Mouse (Mus musculus): ENCODE results near the gene Camta1. TPM values are rescaled to one million over a fixed set of nuclear protein-coding genes. Genes with fewer than 3 reads are reported as not detected.

Camta1 gene
- total RNA-seq, 2 experiments from 2014 or later, result 200 to 223 TPM

DNA sequence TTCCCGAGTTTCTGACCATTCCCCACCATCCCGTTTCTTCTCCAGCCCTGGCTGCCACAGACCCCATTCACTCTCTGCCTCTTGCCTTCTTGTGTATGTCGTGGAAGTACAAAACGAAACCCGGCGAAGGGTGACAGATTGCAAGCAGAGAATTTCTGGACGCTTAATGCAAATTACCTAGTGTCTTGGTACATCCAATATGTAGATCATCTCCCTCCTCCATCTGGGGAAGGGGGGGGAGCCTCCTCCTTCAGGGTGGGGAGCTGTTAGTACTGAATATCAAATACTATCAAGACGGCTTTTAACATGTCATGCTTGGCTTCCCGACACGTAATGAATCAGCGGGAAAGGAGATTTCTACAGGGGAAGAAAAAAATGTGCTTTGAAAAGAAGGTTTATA is 710.8 kb downstream of the Camta1 start:
- intact Hi-C loops (cut with DNase I), result loop anchor here (10.0 kb wide), 1 partner anchor 134 kb away; no protein-coding TSS in a partner anchor
- DNase-seq (ENCODE audit: extremely low spot score in 1 of 2, low spot score in 2 of 2), result peak in 1 of 2 experiments; percentile 52

- intact Hi-C loops (cut with DNase I), result loop anchor here (10.0 kb wide), 1 partner anchor 135 kb away; no protein-coding TSS in a partner anchor
- no peak for DNase-seq (ENCODE audit: extremely low spot score in 1 of 2, low spot score in 2 of 2)
These were observed 711.6 kb downstream of the Camta1 start for GRCm38 (mm10) chr4:151150115-151150514.

- intact Hi-C loops (cut with DNase I), result no loop called here
- DNase-seq (ENCODE audit: extremely low spot score in 1 of 2, low spot score in 2 of 2), result no peak
These were observed 714.1 kb downstream of the Camta1 start for GRCm38 (mm10) chr4:151147541-151147940.

- DNase-seq (ENCODE audit: extremely low spot score in 1 of 2, low spot score in 2 of 2), result no peak
- intact Hi-C loops (cut with DNase I), result no loop called here
These were observed 717.6 kb downstream of the Camta1 start for GRCm38 (mm10) chr4:151144121-151144520.

DNA sequence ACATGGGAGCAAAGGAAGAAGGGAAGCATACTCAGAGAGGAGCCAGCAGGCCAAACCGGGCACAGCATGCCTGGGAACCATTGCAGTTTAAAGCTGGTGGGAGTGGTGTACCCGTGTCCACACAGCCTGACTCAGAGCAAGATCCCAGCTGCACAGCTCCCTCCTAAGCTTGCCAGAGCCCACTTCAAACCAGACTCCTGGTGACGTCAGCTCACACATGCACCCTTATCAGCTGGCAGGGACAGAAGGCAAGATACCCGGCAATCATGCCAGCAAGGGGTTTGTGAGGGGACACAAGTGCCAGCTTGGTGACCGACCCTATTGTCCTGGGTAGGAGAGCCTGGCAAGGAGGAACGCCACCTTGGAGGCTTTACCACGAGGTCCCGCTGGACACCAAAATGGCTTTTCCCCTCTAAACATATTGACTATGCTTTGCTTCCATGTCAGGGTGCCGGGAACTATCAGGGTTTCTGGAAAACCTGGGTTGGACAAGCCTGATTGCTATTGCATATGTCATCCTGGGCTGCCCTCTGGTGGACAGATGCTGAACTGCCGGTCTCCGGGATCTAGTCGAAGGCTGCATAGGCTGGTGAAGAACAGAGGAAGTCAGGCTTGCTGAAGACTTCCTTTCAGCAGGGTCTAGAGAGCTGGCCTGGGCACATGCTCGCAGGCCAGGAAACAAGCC is 720.3 kb downstream of the Camta1 start:
- intact Hi-C loops (cut with DNase I), result no loop called here
- peak; percentile 93 to 97 for DNase-seq (ENCODE audit: extremely low spot score in 1 of 2, low spot score in 2 of 2)

GRCm38 (mm10) chr4:151140368-151140982 is 721.2 kb downstream of the Camta1 start:
- intact Hi-C loops (cut with DNase I), result no loop called here

GRCm38 (mm10) chr4:151139053-151139840 is 722.4 kb downstream of the Camta1 start:
- intact Hi-C loops (cut with DNase I), result no loop called here
- DNase-seq (ENCODE audit: extremely low spot score in 1 of 2, low spot score in 2 of 2), result peak; percentile 81 to 91

More at GRCm38 (mm10) chr4:151140368-151140982, 721.2 kb downstream of the Camta1 start:
- DNase-seq (ENCODE audit: extremely low spot score in 1 of 2, low spot score in 2 of 2), result peak; percentile 88 to 93

GRCm38 (mm10) chr4:151138586-151138985 is 723.1 kb downstream of the Camta1 start:
- no peak for DNase-seq (ENCODE audit: extremely low spot score in 1 of 2, low spot score in 2 of 2)
- intact Hi-C loops (cut with DNase I), result no loop called here

DNA sequence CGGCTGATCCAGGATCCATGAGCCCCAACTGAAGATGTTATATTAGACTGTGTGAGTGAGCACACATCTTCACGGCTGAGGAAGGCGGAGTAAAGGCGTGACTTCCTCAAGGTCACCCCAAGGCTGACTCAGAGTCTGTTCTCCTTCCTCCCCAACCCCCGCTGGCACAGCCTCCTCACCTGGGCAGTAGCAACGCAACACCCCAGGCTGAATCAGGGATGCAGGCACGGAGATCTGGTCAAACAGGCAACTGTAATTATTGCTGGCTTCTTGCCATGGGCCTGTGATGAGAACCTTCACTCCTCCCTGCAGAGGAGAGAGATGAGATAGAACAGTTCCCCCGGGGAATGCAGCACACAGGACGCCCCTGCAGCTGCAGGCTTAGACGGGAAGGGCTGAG is 723.5 kb downstream of the Camta1 start:
- intact Hi-C loops (cut with DNase I), result no loop called here
- DNase-seq (ENCODE audit: extremely low spot score in 1 of 2, low spot score in 2 of 2), result no peak

GRCm38 (mm10) chr4:151137701-151138100 is 724.0 kb downstream of the Camta1 start:
- intact Hi-C loops (cut with DNase I), result no loop called here
- no peak for DNase-seq (ENCODE audit: extremely low spot score in 1 of 2, low spot score in 2 of 2)

DNA sequence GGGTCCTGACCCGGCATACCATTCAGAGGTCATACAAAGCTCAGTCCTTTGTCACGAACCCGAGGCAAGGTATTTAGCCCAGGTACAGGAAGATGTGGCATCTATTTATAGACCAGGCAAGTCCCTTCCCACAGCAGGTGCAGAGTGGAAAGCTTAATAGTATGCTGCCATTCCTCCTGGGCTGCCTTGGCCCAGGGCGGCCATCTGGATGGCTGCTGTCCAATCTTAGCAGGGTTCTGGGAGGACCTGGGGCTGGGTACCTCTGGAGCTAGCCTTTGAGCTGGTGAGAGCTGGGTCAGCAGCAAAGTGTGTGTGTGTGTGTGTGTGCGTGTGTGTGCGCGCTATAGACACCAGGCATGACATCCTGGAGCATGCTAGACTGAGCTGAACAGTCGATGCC is 726.2 kb downstream of the Camta1 start:
- no peak for DNase-seq (ENCODE audit: extremely low spot score in 1 of 2, low spot score in 2 of 2)
- intact Hi-C loops (cut with DNase I), result no loop called here

DNA sequence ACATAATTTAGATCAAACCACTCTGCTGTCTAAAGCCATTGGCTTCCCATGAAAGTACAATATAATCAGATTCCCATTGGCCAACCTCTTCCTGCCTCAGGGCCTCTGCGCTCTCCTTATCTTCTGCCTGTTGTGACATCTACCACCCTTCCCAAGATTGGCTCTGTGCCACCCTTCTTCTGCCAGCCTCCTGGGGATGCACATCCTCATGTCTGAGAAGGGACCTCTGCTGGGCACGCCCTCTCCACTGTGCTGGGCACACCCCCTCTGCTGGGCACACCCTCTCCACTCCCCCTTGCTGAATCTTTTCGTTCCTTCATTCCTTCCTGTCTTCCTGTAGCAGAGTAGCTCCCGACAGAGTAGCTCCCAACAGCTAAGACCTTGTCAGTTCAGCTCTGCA is 727.9 kb downstream of the Camta1 start:
- intact Hi-C loops (cut with DNase I), result no loop called here
- DNase-seq (ENCODE audit: extremely low spot score in 1 of 2, low spot score in 2 of 2), result no peak

- intact Hi-C loops (cut with DNase I), result no loop called here
- DNase-seq (ENCODE audit: extremely low spot score in 1 of 2, low spot score in 2 of 2), result no peak
These were observed 729.2 kb downstream of the Camta1 start for GRCm38 (mm10) chr4:151132493-151132892.

DNA sequence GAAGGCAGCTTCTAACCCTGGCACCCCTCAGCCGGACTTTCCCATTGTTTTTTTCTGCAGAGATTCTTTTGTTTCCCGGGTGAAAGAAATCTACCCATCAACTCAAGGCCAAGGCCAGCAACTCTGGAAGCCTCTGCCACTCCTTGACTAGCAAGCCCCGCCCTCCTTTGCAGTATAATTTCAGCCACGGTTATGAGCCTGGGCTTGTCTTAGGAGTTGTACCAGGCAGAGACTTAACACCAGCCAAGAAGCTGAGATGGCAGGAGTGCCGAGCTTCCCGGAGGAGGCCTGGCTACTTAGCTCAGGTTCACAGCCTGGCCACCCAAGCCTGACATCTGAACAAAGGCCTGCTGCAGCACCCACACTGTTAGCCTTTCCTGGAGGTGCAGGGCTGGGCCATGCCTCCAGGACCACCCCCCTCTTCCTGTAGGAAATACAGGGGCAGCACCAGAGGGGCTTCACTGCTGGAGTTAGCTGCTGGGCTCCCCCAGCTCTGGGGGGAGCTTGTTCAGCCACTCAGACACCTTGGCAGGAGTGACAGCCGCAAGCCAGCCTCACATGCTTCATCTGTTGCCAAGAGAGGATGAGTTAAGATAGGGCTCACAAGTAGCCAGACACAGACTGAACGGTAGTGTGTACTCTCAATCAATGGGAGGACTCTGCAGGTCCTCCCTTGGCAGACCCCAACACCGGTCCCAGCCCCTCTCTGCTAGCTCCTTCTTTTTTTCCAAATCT is 730.8 kb downstream of the Camta1 start:
- no peak for DNase-seq (ENCODE audit: extremely low spot score in 1 of 2, low spot score in 2 of 2)
- intact Hi-C loops (cut with DNase I), result no loop called here

GRCm38 (mm10) chr4:151129725-151130557 is 731.7 kb downstream of the Camta1 start:
- no peak for DNase-seq (ENCODE audit: extremely low spot score in 1 of 2, low spot score in 2 of 2)

DNA sequence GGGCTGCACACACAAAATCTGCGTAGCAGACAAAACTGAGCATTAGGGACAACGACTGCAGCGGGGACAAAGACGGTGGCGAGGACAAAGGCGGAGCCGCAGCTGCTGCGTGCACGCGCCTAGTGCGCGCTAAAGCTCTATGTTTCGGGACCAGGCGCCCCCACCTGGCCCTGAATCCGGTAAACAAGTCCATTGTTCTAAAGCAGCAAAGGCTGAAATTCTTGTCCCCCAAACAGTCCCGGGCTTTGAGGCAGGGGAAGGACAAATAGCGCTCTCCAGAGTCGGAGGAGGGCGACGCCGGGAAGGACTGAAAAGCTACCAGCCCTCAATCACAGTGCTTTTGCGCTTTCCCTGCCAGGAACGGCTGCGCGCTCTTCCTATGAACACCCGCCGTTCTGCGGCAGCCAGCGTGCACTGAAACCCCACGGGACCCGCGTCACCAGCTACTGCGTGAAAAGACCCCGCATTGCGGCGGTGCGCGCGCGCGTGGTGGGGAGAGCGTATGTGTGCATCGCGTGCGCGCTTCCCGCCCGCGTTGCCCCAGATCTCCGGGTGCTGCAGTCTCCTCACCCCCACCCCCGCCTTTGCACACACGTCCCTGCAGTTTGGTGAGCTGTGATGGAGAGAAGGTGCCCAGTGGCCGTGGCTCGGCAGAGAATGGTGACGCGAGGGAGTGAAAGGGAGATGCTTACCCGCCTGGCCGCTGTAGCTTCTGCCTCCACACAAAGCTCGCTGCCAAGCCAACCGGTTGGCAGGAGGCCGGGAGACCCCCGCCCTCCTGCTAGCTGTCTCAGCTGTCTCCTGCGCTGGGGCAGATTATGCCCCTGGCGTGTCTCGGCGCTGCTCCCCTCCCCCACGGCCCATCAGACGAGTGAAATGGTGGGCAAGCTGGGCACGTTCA is 732.8 kb downstream of the Camta1 start:
- intact Hi-C loops (cut with DNase I), result loop anchor here (2.0 kb wide), 1 partner anchor 20 kb away; no protein-coding TSS in a partner anchor
- peak; percentile 85 to 90 for DNase-seq (ENCODE audit: extremely low spot score in 1 of 2, low spot score in 2 of 2)

More at GRCm38 (mm10) chr4:151129725-151130557, 731.7 kb downstream of the Camta1 start:
- intact Hi-C loops (cut with DNase I), result loop anchor here (2.0 kb wide), 1 partner anchor 21 kb away; no protein-coding TSS in a partner anchor
